Mouse (Mus musculus): ENCODE measurements around the gene Hoxc11. TPM values are rescaled to one million over a fixed set of nuclear protein-coding genes. Genes with fewer than 3 reads are reported as not detected.

Gene Hoxc11
- total RNA-seq, 2 experiments from 2014 or later = not detected

- no peak for DNase-seq (ENCODE audit: extremely low spot score in 1 of 2, low spot score in 2 of 2)
- intact Hi-C loops (cut with DNase I) = no loop called here
Observed at GRCm38 (mm10) chr15:102962492-102962891, 8.3 kb downstream of the Hoxc11 start.

DNA sequence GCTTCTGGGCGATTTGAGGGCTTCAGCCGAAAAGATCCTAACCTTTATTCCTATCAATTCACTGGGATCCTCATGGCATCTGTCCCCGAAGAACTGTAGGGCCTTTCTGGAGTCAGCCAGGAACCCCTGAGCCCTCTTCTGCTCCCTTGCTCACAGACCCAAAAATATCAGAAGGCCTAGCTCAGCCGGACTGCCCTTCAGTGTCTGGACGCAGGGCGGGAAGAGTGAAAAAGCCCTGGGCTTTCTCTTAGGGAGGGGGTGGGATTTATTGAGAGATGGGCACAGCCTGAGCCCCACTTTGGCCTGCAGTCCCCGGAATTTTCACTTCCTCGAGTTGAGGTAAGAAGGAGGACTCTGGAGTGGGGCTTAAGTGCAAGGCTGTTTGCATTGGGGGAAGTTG lies 9.0 kb downstream of the Hoxc11 start:
- intact Hi-C loops (cut with DNase I) = no loop called here
- no peak for DNase-seq (ENCODE audit: extremely low spot score in 1 of 2, low spot score in 2 of 2)

- intact Hi-C loops (cut with DNase I) = no loop called here
Observed at GRCm38 (mm10) chr15:102963671-102964640, 9.7 kb downstream of the Hoxc11 start.

DNA sequence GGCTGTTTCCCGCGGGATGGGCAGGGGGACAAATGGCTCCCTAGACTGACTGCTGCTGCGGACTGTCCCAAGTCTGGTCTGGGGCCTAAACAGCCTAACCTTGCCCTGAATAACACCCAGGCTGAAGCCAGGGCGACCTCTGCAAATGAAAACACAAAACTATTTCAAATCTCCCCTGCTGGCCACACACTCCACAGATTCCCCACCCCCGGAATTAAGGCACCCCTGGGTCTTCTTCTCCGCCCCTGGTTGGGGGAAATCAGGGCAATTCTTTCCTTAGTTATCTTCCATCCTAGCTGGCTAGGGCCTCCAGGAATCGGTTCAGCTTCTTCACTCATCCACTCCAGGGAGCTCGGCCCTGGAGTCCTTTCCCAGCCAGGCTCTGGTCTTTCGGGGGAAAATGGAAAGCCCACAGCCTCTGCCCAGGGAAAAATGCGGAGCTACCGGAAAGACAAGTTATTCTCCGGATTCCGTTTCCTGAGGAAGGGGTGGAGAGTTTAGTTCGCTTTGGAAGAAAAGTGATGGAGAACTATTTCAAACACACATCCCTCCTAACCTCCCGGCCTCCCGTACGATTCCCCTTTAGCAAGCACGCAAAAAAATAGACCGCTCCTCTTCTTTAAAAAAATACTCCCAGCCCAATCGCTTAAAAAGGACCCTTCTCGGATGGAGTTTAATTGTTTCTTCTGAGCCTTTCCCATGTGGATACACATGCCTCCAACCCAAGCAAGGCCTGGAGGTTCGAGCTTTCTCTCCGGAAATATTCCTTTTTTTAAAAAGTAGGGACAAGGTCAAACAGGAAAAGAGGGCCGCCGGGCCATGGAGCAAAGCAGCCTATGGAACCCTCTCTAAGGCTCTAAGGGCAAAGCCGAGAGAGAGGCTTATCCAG lies 11.0 kb downstream of the Hoxc11 start:
- no peak for DNase-seq (ENCODE audit: extremely low spot score in 1 of 2, low spot score in 2 of 2)
- intact Hi-C loops (cut with DNase I) = no loop called here

More at GRCm38 (mm10) chr15:102963671-102964640, 9.7 kb downstream of the Hoxc11 start:
- DNase-seq (ENCODE audit: extremely low spot score in 1 of 2, low spot score in 2 of 2) = no peak

- peak in 1 of 2 experiments; percentile 70 for DNase-seq (ENCODE audit: extremely low spot score in 1 of 2, low spot score in 2 of 2)
- intact Hi-C loops (cut with DNase I) = no loop called here
Observed at GRCm38 (mm10) chr15:102965892-102966775, 11.9 kb downstream of the Hoxc11 start.

GRCm38 (mm10) chr15:102966776-102967311 lies 12.6 kb downstream of the Hoxc11 start, which contains the start of gene Hoxc10:
TSS of gene Hoxc10 (plus strand) at chr15:102966796.
- no peak for DNase-seq (ENCODE audit: extremely low spot score in 1 of 2, low spot score in 2 of 2)
- intact Hi-C loops (cut with DNase I) = no loop called here

GRCm38 (mm10) chr15:102967312-102967510 lies 13.0 kb downstream of the Hoxc11 start, which contains the start of gene Hoxc5:
TSS of gene Hoxc5 (plus strand) at chr15:102967443.
- intact Hi-C loops (cut with DNase I) = no loop called here

GRCm38 (mm10) chr15:102967511-102968397 lies 13.5 kb downstream of the Hoxc11 start:
- no peak for DNase-seq (ENCODE audit: extremely low spot score in 1 of 2, low spot score in 2 of 2)
- intact Hi-C loops (cut with DNase I) = no loop called here

More at GRCm38 (mm10) chr15:102967312-102967510, 13.0 kb downstream of the Hoxc11 start, which contains the start of gene Hoxc5:
- DNase-seq (ENCODE audit: extremely low spot score in 1 of 2, low spot score in 2 of 2) = no peak

- no peak for DNase-seq (ENCODE audit: extremely low spot score in 1 of 2, low spot score in 2 of 2)
- intact Hi-C loops (cut with DNase I) = no loop called here
Observed at GRCm38 (mm10) chr15:102969296-102969695, 15.1 kb downstream of the Hoxc11 start.

GRCm38 (mm10) chr15:102970740-102971139 lies 16.5 kb downstream of the Hoxc11 start:
- intact Hi-C loops (cut with DNase I) = loop anchor here (5.0 kb wide), 1 partner anchor 208 kb away; no protein-coding TSS in a partner anchor
- DNase-seq (ENCODE audit: extremely low spot score in 1 of 2, low spot score in 2 of 2) = no peak

- DNase-seq (ENCODE audit: extremely low spot score in 1 of 2, low spot score in 2 of 2) = no peak
- intact Hi-C loops (cut with DNase I) = loop anchor here (5.0 kb wide), 1 partner anchor 210 kb away; no protein-coding TSS in a partner anchor
Observed at GRCm38 (mm10) chr15:102972254-102972653, 18.0 kb downstream of the Hoxc11 start.

- DNase-seq (ENCODE audit: extremely low spot score in 1 of 2, low spot score in 2 of 2) = no peak
- intact Hi-C loops (cut with DNase I) = loop anchor here (5.0 kb wide), 1 partner anchor 210 kb away; no protein-coding TSS in a partner anchor
Observed at GRCm38 (mm10) chr15:102972753-102973152, 18.5 kb downstream of the Hoxc11 start.

DNA sequence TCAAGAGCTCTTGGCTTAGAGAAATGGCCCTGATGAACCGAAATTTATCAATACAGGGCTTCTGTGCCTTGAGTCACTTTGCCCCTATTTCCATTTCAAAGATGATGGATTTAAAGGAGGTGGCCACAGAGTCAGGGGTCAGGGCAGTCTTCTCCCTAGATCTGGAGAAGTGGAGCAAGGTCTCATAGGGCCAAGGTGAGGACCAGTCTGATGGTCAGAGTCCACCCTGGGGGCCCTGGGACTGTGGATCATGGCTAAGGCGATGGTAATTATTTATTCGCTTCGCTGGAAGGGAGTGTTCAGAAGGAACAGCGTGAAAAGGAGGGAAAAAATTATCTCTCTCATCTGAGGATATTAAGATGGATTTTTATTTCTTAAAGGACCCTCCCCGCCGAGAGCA lies 20.8 kb downstream of the Hoxc11 start:
- no peak for DNase-seq (ENCODE audit: extremely low spot score in 1 of 2, low spot score in 2 of 2)
- intact Hi-C loops (cut with DNase I) = no loop called here

DNA sequence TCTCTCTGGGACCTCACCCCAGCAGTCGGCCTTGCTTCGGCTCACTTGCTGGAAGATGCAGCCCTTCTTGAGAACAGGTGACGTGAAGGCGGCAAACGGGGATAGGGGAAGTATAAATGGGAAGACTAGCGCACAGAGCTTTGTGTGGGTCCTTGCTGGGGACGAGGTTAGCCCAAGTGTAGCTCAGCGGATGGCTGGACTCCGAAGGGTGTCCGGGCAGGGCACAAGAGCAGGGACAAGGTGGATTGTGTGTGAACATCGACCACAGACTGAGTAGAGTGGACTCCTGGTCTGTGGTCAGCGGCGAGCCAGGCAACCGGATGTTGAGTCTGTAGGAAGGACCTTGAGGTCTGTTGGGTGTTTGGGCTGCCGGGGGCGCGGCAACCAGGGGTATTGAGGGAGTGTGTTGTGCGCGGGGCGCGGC lies 21.5 kb downstream of the Hoxc11 start:
- DNase-seq (ENCODE audit: extremely low spot score in 1 of 2, low spot score in 2 of 2) = no peak
- intact Hi-C loops (cut with DNase I) = no loop called here

DNA sequence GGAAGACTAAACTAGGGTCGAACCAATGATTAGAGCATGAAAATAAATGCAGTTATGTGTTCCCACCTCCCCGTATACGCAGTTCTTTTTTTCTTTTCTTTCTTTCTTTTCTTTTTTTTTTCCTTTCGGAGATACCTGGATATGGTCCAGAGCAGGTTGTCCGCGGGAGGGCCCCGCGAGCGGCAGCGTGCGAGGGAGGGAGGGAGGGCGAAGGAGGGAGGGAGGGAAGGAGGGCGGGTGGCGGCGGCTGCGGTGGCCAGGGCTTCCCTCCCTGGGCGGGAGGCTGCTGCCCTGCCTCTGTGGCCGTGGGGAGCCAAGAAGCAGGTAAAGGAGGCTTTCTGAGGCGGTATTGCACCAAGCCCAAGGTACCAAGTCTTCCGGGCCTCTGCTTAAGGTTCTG lies 21.9 kb downstream of the Hoxc11 start, which contains the start of gene Hoxc9:
TSS of gene Hoxc9 (plus strand) at position 269 of the 400 bp plus-strand sequence.
- intact Hi-C loops (cut with DNase I) = no loop called here
- DNase-seq (ENCODE audit: extremely low spot score in 1 of 2, low spot score in 2 of 2) = no peak

- intact Hi-C loops (cut with DNase I) = no loop called here
- DNase-seq (ENCODE audit: extremely low spot score in 1 of 2, low spot score in 2 of 2) = no peak
Observed at GRCm38 (mm10) chr15:102976631-102977422, 22.6 kb downstream of the Hoxc11 start.

All from left cerebral cortex, postnatal 10 days (tissue).